Mouse (Mus musculus) left cerebral cortex, adult 11 months (tissue): ENCODE data around the gene Fam168b.

Source experiments
- DNase-seq: peaks from one replicate; pipeline ENCODE4 v3.0.0; 2022; ENCODE audit warnings: low spot score

Gene Fam168b

DNA sequence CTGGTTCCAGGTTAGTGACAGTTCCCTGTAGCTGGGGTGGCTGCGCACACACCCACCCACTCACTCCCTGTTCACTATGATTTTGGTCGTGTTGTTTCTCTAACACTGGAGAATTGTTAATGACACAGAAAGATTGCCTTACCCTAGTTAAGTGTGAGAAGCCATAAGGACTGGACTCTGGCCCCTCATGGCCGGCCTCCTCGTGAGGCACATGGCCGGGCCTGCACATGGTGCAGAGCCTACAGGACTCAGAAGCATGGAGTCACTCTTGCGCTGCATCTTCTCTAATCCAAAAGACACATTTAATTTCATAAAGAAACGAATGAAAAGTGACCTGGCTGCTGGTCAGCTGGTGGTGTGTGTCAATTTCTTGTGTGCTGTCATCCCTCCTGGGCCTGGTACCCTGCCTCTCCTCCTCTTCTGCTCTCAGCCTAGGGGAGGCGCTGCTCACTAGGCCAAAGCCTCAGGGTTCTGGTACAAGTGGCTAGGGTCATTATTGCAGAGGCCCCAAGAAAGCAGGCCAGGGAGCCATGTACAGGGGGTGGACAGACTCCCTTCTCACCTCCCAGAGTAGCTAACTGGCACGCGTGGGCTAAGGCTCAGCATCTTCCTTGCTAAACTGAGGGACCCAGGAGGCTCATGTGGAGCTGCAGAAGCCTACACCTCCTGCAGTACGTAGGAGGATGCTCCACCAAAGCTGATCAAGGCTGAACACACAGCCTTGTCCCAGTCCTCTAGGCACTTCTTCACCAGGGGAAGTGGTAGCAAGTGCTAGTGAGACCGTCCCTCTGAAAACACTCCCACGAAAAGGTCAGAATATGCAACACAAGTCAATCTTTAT, 30.2 kb downstream of the Fam168b start:
- no peak for DNase-seq

DNA sequence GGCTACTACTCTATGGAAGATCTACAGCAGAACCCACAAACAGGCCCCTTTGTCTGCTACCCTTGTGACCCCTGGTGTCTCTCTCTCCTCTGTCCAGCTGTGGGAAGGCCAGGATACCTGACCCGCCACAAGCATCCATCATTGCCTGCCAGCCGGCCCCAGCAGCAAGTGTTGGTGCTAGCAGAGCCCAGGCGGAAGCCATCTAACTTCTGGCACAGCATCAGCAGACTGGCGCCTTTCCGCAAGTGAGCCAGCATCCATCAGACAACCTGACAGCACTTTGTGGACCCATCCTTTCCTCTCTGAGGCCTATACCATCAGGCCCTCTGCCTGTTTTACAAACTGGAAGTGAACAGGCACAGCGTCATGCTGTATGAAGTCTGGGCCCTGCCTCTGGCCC, 31.3 kb downstream of the Fam168b start:
- DNase-seq, result no peak

DNA sequence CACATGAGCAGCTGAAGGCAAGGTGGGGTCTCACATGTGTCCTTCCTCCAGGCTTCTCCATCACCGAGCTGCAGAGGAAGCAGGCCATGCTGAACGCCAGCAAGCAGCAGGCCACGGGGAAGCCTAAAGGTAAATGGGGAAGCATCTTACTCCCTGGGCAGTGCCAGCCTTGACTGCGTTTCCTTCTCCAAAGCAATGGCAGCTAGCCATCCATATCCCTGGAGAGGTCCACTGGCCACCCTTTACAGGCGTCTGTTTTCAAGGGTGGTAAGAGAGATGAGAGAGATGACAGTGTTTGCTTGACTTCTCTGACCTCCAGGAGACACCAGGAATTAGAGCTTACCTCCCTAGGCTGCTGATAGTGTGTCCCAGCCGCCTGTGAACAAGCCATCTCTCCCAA, 31.8 kb downstream of the Fam168b start:
- DNase-seq, result no peak

DNA sequence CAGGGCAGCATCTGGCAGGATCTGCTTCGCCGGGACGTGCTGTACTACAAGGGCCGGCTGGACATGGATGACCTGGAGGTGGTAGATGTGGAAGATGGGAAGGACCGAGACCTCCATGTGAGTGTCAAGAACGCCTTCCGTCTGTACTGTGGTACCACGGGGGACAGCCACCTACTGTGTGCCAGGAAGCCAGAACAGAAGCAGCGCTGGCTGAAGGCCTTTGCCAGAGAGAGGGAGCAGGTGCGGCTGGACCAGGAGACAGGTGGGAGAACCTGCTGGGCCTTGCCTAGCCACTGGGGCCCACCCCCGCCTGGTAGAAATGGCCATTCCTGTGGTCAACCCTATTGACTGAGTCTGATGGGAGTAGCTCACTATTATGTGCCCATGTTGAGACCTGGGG, 32.6 kb downstream of the Fam168b start:
- no peak for DNase-seq

DNA sequence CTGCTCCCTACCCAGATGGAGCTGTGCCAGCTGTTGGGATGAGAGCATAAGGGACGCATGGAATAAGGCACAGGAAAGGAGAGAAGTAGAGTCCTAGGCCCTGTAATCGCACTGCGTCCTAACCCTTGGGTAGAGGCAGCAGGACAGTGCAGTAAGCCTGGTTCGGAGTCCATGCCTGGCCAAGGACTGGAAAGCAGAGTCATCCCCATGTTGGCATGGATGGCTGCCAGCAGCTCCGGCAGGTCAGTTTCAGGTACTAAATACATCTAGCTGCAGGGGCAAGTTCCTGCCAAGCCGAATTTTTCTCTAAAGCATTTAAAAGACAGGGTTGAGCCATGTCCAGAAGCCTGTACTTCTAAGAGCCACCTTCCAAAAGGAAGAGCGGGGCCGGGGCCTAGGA, 34.4 kb downstream of the Fam168b start:
- DNase-seq, result no peak

DNA sequence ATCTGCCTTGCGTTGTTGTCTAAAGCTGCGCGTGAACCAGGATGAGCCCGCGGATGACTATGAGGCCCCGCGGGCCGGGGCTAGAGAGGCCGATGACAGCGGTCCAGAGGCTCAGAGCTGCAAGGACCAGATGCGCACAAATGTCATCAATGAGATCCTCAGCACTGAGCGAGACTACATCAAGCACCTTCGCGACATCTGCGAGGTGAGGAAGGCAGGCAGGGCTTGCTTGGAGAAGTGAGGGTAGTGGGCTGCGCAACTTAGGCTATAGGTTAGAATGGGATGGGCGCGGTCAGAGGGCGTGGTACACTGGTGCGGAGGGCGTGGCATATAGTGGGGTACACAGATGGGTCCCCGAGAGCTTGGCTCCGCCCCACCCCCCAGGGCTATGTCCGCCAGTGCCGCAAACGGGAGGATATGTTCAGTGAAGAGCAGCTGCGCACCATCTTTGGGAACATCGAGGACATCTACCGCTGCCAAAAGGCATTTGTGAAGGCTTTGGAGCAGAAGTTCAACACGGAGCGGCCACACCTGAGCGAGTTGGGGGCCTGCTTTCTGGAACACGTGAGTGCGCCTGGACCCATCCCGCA, 36.8 kb downstream of the Fam168b start:
- no peak for DNase-seq

DNA sequence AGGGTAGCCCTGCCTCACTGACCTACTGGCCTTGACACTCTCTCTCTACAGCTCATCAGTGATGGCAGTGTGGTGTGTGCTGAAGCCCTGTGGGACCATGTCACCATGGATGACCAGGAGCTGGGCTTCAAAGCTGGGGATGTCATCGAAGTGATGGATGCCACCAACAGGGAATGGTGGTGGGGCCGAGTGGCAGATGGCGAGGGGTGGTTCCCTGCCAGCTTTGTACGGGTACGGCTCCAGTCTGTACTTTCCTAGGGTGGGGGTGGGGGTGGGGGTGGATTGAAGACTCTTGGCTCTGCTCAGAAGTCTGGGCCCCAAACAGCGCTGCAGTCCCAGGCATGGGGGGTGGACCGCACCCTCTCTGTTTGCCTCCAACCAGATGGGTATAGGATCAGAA, 38.0 kb downstream of the Fam168b start:
- no peak for DNase-seq

DNA sequence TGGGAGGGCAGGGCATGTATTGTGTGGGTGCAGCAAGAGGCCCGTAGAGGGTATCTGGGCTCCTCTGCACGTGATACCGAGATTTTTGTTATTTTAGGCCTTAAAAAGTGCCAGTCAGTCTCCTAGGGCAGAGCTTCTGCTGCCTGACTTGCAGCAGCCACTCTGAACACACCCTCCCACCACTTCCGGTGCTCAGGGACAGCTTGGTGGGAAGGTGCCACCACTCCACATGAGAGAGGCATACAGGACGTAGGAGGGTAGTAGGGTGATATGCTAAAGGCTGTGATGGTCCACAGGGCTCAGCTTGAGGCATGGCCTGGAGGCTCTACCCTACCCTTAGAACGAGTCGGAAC, 40.6 kb downstream of the Fam168b start:
- DNase-seq, result peak; percentile 71

DNA sequence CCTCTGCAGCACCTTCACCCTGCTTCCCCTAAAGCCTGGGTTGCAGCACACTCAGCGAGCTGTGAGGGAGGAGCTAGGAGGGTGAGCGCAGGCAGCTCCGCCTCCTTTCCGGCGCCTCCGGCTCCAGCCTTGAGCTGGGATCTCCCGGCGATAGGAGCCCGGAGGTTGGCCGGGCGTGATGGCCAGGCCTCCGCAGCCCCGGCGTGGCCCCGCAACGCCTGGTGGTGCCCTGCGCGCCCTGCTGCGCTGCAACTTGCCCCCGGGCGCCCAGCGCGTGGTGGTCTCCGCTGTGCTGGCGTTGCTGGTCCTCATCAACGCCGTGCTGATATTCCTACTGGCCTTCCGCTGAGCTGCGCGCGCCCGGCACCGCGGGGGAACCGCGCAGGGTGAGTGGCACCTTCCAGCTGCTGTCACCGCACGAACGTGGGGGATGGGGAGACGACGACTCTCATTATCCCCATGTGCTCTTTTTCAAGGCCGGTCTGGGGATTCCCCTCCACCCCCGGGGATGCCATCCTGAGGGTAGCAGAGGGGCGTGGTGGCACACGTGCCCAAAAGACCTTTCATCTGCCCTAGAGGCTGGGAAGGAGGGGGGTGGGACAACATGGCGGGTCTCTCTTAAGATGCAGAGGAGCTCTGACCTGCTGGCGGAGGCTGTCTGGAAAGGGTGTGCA, 41.1 kb downstream of the Fam168b start:
- no peak for DNase-seq

DNA sequence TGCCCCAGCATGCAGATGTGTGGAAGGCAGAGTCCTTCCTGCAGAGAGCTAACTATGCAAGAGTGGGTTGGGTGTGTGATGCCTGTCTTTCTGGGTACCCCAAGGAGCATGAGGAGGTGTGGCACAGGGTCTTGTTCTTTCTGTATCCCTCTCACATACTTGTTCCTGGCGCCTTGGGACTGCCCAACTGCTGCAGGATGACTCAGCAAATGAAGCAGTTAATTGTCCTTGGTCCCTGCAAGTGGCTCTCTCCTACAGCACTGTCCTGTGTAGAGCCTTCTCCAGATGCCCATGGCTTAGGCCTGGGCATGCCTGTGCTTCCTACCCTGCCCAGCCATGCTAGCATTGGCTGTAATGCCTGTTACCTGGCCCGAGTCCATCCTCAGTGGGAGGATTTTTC, 43.7 kb downstream of the Fam168b start:
- DNase-seq, result no peak

DNA sequence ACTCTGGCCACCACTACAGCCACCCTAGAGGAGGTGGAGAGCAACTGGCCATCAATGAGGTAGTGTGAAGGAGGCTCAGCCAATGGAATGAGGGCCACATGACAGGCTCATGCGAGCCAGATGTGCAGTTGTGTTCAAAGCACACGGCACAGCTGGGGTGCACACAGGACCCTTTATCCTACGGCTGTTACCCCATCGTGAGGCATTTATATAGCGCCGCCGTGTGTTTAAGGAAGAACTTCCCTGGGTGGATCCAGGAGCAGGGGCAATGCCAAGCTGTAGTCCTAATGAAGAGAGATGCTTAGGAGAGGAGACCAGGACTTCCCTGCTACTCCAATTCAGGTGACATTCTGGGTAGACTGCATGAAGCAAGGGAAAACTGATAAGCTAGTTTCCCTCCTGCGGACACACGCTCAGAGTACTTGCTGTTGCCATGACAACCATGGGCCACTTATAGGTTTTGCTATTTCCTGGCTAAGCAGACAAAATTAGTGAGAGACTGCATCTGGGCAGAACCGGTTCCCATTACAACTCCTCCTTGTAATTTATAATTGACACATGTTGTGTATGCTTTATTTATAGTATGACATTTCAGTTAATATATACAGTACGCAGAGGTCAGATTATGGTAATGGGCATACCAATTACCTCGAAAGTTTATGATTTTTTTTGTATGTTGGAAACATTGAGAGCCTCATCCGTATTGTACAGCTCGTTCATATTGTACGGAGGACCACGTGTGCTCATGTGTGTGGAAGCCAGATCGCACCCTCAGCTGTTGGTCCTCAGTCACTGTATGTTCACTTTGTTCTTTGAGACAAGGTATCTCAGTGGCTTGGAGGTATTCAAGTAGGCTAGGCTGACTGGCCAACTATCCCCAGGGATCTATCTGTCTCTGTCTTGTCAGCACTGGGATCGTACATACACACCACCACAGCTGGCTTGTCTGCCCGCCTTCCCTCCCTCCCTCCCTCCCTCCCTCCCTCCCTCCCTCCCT, 49.3 kb downstream of the Fam168b start:
- DNase-seq, result no peak

DNA sequence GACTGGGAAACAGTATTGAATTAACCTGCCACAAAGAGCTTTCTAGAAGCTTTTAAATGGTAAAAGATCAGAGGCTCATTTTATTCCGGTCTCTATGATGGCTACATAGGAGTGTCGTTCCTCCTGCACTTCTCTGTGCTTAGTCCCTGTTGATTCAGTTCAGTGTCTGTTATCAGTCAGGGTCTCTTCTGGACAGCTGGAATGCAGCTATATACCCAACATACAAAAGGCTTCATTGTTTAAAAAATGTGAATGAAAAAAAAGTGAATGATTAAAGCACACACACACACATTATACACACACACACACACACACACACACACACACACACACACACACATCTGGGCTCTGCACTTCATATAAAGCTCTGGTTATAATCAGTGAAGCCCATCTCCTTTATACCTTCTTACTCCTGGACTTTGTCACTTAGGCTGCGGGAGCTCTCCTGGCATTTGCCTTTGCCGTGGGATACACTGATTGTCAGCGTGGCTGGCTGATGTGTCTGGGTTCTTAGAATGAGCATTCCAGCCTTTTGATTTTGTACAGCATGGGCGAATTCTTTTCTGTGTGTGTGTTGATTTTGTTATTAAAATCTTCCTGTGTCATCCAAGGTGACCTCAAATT, 59.2 kb downstream of the Fam168b start:
- no peak for DNase-seq

DNA sequence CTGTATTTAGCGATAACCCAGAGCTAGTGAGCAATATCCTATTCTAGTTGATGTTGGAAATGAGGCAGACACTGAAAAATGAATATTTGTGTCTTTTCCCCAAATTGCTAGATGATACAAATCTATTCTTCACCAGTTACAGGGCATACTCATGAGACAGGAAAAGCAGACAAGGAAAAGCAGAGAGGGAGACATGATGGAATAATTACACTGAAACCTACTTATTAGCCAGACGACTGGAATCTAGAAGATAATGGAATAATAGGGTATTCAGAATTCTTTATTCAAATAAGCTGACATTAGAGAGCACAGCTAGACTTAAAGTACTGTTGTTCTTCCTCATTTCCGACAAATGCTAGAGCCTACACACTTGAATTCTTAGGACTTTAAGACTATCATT, 67.0 kb downstream of the Fam168b start:
- no peak for DNase-seq

DNA sequence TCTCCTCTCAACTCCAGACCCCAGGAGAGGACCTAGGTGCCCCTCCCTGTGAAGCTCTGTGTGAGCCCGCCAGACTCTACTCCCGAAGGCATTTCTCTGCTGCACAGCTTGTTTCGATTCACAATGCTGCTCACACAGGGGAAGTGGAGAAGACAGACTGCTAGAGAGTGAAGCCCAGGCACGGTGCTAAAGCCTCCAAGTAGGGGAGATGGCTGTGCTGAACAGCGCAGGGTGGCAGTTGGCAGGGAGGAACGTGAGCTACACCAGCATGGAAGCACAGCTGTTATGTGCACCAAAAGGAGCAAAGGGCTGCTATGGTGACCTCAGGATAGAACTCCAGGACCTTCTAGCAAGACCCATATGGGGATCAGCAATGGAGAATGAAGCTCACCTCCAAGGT, 74.0 kb downstream of the Fam168b start:
- DNase-seq, result no peak

DNA sequence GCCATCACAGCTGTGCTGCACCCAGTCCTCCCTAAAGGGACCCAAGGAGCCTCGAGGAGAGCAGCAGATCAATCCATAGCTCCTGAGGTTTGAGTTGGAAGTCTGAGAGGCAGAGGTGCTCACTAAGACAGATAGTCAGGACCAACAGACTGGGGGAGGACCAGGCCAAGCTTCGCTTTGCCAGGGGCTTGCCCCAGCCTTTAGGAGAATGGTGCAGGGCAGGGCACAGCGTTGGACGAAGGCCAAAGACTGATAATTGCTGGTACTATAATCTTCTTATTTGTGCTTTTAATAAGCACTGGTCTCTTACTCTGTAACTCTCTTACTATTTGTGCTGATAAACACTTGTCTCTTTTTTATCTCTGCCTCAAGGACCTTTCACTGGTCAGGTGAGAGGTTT, 75.0 kb downstream of the Fam168b start:
- no peak for DNase-seq

DNA sequence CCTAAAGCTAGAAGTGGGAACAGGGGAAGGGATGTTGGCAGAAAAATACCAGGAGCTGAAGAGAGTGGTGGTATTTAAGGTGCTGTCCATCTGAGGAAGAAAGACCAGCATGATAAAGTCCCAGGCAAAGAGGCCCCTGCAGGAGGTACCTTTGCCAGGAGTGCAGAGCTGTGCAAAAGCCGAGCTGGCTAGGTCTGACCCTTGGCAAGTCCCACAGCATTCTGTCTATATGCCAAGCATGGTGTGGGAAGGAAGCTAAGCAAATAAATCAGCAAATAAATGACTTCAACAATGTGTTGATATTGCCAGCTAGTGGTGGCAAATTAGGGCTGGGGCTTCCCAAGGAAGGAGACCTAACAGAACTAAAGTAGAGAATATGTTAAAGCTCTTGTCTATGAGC, 76.0 kb downstream of the Fam168b start:
- no peak for DNase-seq
